Mouse (Mus musculus): ENCODE results near the gene Inpp5a. TPM values are rescaled to one million over a fixed set of nuclear protein-coding genes. Genes with fewer than 3 reads are reported as not detected.

Inpp5a gene
- total RNA-seq, 2 experiments from 2014 or later = 4.6 to 4.9 TPM

DNA sequence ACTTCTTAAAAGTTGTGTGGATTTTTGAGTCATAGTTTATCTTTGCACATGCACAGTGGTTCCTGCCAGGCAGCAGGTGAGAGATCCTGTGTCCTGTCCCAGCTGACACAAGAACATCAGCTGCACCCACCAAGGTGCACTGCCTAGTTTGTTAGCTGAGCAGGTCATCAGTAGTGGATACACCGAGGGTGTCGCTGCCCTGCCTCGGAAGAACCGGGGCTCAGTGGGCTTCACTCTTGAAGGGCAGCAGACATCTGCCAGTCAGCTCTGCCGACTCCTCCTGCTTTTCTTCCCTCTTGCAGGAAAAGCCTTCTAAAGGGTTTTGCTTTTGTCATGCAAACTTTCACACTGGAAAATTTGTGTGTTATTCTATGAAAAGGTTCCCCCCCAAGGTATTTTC lies 48.6 kb downstream of the Inpp5a start:
- ATAC-seq (replicated peaks; ENCODE audit: low FRiP score, low TSS enrichment, poor library complexity, severe bottlenecking) = no peak

DNA sequence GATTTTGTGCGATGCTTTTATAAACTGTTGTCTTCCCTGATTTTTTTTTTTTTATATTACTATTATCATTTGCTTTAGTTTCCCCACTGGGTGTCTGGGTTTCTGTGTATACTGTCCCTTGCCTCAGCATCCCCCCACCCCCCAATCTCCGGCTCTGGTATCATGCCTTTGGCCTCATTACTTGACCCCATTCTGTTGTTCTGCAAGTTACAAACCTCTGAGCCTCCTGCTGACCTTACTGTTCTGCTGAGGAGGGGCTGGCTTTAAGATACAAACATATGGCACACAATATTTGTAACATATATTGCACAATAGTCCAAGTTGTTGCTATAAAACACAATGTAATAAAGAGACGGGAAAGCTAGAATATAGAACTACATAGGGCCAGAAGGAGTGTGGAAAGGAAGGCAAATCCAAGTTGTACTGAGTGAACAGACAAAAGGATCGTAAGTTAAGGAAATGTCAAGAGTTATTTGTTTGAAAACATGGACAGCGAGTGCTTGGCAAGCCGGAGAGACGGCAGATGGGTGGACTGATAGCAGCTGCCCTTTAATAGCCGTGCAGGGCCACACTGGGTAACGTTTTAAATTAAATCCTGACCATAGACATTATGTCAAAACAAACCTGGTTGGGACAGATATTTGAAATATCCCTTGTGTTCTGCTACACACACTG lies 49.2 kb downstream of the Inpp5a start:
- no peak for ATAC-seq (replicated peaks; ENCODE audit: low FRiP score, low TSS enrichment, poor library complexity, severe bottlenecking)

DNA sequence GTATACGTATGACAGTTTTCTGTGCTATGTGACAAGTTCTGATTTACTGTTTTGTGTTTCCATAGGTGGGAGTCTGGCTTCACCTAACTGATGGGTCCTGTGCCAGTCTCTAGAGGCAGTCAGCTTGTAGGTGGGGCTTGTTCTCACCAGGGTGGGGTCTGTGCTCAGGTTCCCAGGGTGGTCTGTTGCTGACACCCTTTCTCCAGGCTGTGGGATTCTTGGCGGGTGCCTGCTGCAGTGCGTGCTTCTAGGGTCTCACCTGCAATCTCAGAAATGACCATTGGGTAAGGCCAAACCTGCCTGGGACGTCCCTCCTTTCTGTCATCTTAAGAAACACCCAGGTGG lies 49.7 kb downstream of the Inpp5a start:
- ATAC-seq (replicated peaks; ENCODE audit: low FRiP score, low TSS enrichment, poor library complexity, severe bottlenecking) = no peak

DNA sequence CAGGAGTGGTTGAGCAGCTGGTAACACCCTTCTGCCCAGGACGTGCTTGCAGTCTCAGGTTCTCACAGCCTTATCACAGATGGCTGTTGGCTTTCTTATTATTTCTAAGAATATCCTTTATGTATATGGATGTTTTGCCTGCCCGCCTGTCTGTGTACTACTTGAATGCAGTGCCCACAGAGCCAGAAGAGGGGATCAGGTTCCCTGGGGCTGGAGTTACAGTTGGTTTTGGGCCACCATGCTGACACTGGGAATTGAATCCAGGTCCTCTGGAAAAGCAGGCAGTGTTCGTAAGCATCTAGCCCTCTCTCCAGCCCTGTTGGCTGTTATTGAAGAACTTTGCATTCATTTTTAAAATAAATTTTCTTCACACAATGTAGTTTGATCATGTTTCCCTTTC lies 50.1 kb downstream of the Inpp5a start:
- ATAC-seq (replicated peaks; ENCODE audit: low FRiP score, low TSS enrichment, poor library complexity, severe bottlenecking) = no peak

DNA sequence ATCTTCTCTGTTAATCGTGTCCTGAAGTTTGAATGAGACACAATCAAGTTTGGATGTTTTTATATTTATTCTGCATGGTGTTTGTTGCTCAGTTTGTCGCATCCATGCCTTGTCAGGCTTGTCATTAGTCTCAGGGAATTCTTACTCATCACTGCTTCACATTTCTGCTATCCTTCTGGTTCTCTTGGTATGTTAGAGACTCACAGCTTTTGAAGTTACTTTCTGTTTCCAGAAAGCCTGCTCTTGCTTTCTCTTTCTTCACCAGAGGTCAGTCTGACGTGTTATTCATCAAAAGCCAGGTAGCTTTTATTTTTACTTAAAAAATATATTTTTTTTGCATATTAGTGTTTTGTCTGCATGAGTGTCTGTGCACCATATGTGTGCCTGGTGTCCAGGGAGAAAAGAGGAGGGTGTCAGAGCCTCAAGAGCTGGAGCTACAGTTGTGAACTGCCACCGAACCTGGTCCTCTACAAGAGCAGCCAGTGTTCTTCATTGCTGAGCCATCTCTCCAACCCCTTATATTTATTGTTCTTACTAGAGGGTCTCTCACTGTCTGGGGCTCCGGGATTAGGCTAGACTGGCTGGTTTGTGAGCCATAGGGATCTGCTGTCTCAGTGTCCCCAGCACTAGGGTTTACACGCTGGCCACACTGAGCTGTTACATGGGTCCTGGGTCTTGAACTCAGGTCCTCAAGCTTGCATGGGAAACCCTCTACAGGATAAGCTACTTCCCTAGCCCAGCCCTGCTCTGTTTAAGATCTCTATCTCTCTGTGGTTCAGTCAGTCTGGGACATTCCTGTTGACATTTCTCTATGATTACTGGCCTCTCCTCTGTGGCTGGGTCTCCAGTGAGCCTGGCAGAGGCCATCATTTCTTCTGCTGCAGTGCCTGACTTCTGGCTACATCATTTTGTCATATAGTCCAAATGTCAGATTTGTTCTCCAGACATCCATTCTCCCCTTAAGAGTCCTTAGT lies 51.3 kb downstream of the Inpp5a start:
- ATAC-seq (replicated peaks; ENCODE audit: low FRiP score, low TSS enrichment, poor library complexity, severe bottlenecking) = no peak

DNA sequence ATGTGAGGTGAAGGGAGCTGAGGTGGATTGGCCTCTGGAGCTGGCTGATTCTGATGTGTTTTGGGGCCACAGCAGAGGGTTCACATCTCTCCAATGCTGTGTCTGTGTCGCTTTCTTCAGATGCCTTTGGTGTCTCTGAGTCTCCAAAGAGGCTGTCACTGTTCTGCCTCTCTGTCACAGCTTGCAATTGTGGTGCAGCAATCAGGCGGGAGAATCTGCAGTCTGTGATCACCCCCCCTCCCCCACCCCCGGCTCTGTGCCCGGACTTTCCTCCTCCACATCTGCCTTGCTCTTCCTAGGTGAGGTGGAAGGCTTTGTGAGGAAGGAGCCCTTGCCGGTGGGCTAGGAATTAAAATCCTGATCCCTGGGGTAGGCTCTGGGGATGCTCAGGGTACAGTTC lies 52.1 kb downstream of the Inpp5a start:
- no peak for ATAC-seq (replicated peaks; ENCODE audit: low FRiP score, low TSS enrichment, poor library complexity, severe bottlenecking)

DNA sequence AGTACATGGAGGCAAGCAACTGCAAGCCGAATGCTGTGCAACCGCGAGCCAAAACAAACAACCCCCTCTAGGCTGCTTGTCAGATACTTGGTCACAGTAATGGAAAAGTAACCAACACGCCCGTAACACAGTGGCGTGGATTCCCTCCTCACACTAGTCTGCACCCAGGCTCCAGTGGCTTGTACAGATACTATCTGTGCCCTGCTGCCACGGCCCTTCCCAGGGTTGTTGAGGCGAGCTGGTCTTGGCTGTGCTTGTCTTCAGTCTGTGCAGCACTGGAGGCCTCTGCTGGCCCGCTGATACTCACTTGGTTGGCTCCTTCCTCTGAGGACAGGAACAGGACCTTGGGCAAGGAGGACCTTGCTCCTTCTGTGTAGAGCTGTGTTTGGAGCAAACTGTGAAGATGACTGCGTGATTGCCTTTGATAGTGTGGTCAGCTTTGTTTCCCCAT lies 52.9 kb downstream of the Inpp5a start:
- peak; percentile 80 for ATAC-seq (replicated peaks; ENCODE audit: low FRiP score, low TSS enrichment, poor library complexity, severe bottlenecking)

DNA sequence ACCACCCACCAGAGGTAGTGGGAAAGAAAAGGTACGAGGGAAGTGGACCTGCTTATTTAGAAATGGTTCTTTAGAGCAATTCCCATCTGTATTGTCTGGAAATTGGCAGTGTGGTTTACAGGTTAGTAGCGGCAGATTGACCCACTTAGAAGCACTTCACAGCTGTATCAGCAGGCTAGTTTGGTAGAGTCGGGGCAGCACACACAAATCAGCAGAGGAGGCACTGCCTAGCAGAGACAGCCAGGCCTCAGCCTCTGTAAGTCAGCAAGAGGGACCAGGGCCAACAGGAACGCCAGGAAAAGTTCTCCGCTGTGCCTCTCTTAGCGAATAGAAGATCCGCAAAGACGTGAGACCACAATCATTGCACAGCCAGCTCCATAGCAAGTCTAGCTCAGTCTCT lies 56.7 kb downstream of the Inpp5a start:
- no peak for ATAC-seq (replicated peaks; ENCODE audit: low FRiP score, low TSS enrichment, poor library complexity, severe bottlenecking)

DNA sequence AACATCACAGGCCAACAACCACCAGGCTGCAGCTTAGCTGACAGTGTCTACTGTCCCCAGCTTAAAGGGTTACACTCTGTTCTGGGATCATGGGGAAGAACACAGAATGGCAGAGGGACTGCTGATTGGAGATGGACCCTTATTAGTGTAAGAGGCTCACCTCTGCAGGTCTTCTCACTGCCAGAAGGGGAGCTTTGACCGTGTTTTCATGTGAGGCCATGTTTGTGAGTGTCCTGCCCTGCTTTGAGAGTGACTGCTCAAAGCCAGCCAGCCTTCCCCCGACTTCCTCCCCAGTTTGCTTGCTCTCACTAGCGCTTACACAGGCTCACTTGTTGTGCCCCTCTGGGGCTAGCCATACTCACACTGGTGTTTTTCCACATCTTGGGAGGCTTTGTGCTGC lies 58.5 kb downstream of the Inpp5a start:
- no peak for ATAC-seq (replicated peaks; ENCODE audit: low FRiP score, low TSS enrichment, poor library complexity, severe bottlenecking)

DNA sequence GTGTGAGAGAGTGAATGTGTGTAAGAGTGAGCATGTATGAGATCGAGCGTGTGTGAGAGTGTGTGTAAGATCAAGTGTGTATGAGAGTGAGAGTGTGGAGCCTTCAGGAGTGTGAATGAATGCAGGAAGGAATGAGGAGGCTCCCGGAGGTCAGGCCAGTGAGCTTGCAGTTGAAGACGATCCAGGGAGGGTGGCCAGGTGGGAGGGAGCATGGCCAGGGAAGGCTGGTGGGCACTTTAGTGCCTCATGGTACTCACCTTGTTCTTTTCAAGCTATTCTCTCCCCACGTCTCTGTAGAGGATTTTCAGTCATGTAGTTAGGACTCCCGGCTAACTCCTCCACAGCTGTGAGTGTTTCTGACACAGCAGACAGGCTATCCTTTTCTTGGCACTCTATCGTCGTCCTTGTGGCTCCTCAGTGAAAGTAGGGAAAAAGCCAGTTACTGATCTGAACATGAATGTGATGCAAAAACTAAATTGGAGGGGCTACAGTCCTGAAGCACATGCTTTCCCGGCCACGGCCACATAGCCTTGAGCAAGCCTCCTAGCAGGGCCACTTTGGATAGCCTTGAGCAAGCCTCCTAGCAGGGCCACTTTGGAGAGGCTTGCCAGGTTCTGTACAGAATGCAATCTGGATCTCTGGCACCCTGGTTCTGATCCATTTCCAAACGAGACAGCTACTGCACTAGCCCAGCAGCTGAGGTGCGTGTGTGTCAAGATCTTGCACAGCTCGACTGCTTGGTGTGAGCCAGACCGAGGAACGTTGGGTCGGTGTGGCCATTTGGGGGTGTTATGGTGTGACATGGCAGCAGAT lies 61.5 kb downstream of the Inpp5a start:
- ATAC-seq (replicated peaks; ENCODE audit: low FRiP score, low TSS enrichment, poor library complexity, severe bottlenecking) = no peak

DNA sequence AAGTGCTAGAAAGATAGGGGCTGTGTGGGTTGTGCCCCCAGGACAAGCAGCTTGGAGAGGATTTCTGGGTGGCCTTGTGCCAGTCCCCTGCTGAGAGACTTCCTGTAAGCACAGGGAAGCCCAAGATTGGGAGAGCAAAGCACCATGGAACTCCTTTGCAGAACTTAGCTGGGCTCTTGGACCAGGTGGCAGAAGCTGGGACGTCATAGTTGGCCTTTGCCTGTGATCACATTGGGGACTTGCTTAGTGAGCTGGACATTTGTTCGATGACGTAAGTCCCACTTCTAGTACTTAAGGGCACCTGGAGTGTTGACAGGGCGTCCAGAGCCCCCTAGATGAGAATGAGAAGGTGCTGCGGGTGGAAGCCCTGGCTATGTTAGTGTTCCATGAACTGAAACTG lies 62.8 kb downstream of the Inpp5a start:
- no peak for ATAC-seq (replicated peaks; ENCODE audit: low FRiP score, low TSS enrichment, poor library complexity, severe bottlenecking)

DNA sequence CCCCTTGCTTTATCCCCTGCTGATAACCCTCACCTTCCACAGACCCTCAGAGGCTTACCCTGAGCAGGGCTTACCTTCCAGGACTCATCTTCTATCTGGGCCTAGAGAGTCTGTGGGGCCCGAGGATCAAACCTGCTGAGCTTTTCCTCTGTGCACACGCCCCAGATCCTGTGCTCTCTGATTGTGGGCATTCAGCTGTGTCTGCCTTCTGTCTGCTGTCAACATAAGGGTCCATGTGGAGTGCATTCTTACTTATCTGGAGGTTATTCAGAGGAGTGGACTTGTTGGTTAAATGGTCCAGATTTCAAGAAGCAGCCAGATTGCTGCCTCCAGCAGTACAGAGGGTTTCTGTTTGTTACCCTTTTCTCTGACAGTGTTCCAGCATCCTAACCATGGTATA lies 63.3 kb downstream of the Inpp5a start:
- no peak for ATAC-seq (replicated peaks; ENCODE audit: low FRiP score, low TSS enrichment, poor library complexity, severe bottlenecking)

DNA sequence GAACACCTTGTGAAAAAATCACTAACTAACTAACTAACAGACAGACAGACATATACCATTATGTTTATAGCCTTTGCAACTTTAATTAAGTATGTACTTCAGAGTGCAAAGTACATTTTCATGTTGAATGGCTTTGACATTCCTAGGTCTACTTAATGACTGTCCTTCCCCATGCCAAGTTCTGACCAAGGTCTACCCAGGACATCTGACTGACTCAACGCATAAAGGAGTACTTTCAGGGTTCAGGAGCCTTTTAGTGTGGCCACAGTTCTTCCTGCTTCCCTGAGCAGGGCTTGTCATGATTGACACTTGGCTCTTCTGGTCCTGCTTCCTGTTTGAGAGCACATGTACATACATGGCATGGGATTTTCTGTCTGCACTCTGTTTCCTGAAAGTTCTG lies 64.3 kb downstream of the Inpp5a start:
- ATAC-seq (replicated peaks; ENCODE audit: low FRiP score, low TSS enrichment, poor library complexity, severe bottlenecking) = no peak

DNA sequence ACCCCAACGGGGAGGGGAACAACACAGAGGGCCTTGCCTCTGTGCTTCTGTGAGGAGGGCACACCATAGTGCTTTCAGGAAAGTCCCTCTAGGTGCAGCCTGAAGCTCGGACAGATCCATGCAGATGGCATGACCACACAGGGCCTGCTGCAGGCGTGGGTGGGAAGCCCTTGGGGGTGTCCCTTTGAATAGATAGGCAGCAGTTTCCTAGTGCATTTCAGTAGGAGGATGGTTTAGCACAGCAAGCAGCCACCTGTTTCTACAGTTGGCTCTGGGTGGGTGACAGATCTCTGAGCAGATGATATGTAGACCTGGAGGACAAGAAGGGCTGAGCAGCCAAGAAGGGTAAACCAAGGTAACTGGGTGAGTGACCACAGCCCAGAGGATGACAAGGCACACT lies 65.4 kb downstream of the Inpp5a start:
- no peak for ATAC-seq (replicated peaks; ENCODE audit: low FRiP score, low TSS enrichment, poor library complexity, severe bottlenecking)

DNA sequence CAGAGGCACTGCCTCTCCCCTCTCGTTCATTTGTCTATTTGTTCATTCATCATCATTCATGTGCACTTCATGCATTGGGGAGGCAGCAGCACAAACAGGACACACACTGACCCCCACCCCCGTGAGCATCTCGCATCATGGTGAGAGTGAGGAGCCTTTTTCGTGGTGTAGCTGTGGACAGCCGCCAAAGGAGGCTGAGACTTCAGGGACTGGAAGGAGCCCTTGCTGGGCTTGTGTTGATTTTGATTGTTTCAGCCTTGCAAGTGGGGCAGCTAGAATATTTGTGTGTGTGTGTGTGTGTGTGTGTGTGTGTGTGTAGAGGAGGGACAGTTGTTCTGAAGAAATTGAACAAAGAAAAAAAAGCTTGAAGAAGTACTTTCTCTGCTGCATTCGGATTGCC lies 67.8 kb downstream of the Inpp5a start:
- ATAC-seq (replicated peaks; ENCODE audit: low FRiP score, low TSS enrichment, poor library complexity, severe bottlenecking) = no peak

DNA sequence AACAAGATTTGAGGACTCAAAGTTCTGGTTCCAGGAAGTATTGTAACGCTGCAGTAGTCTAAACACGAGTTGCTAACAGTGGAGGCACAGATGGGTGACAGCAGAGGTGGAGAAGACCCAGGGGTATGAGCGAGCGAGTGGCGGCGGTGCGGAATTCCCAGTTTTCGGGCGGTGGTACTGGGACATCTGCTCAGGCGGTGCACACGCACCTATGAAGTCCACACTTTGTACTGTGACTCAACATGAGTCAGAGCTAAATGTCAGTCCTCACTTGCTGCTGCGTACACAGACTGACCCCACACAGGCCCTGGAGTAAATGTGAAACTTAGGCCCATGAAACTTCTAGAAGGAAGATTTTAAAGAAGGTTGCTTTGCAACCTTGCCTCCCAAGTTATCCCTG lies 72.4 kb downstream of the Inpp5a start:
- no peak for ATAC-seq (replicated peaks; ENCODE audit: low FRiP score, low TSS enrichment, poor library complexity, severe bottlenecking)

DNA sequence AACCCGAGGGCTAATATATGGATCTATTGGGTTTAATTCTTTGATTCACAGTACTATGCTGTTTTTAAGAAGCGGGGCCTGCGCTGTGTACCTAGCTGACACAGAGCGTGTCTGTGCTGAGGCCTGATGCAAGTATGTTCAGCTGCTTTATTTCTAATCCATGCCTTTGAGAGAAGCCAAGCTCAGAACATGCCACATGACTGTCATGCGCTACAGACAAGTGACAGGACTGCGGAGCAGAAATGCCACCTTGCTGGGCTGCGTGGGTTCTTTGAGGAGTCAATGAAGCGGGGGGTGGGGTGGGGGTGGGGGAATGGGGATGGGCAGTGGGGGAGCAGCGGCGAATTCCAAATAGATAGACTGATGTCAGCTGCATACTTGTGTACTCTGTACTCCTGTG lies 73.2 kb downstream of the Inpp5a start:
- no peak for ATAC-seq (replicated peaks; ENCODE audit: low FRiP score, low TSS enrichment, poor library complexity, severe bottlenecking)

DNA sequence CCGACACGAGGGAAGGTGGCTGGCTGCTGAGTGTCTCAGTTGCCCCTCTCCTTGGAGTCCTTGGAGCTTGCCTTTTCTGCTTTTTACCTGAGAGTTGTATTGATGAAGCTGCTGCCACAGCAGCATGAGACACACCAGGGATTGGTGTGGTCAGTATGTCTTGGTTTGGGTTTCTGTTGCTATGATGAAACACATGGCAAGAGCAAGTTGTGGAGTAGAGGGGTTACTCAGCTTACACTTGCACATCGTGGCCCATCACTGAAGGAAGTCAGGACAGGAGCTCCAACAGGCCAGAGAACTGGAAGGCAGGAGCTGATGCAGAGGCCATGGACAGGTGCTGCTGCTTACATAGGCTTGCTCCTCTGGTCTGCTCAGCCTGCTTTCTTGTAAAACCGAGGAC lies 76.6 kb downstream of the Inpp5a start:
- no peak for ATAC-seq (replicated peaks; ENCODE audit: low FRiP score, low TSS enrichment, poor library complexity, severe bottlenecking)

DNA sequence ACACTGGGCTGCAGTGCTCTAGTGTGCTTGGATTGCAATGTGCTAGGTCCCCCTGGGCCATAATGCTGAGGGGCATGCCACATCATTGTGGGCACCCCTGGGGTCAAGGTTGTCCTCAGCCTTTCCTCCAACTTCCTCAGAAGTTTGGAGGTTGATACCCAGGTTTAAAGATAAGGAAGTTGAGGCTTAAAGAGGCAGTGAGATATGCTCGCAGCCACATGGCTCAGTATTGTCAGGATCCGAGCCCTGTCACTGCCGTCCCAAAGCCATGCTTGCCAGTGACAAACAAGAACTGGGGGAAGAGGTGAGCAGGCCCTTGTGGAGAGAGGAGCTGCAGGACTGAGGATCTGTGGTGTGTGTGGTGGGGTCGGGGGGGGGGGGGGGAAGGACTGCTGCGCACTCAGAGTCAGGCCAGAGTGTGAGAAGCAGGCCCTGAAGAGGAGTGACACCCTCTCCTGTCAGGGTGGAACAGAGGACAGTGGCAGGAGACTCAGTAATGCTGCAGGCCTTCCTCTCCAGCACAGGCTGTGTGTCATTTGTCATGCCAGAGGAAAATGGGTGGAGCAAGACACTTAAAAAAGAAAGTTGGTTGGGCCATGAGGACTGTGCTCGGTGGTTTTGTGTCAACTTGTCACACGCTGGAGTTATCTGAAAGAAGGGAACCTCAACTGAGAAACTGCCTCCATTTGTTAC lies 77.7 kb downstream of the Inpp5a start:
- ATAC-seq (replicated peaks; ENCODE audit: low FRiP score, low TSS enrichment, poor library complexity, severe bottlenecking) = peak; percentile 49
